9 mouse cellular contexts compared by ENCODE assay signal in the genomic region with DNA sequence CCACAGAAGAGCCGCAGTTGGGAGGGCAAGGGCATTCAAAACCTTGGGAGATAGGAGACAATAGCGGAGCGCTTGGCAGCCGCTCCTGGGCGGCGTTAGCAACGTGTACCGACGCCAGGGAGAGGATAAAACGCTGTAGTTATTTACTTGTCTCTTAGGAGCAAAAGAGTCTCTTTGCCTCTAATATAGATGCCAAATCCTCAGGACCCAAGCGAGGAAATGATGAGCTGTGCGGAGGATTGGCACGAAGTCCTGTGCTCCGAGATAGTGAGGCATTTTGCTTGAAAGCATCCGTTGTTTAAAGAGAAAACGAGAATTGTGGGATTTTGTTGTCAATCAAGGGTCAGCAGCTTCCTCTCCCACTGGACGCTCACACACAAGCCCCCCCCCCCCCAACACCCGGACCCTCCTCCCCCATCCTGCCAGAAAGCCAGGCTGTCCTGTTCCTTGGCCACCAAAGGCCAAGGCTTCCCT.
DNase-seq lines count a peak whose midpoint lies in the region; ATAC-seq and TF ChIP-seq lines count a peak whose summit lies in the region.
"Had no signal": no experiment of that assay in that cellular context is flagged by ENCODE, and none has a peak within 500 bp of the region (broad histone marks: within the 10 kb centered on the region; RNA-seq: fewer than 3 reads in every experiment).

No protein-coding gene starts in this region.

- no peak for DNase-seq in lung, adult 18-20 months
- peak; percentile 24 to 26 for DNase-seq in frontal cortex, postnatal 10 days (ENCODE audit: low spot score in 2 of 2)
- peak; percentile 10 to 18 for DNase-seq in left cerebral cortex, adult 8-10 months (ENCODE audit: low spot score in 2 of 2)
- DNase-seq in right cerebral cortex, postnatal 14 days = peak; percentile 13
- DNase-seq in liver, postnatal 0 days = no peak
- no peak for DNase-seq in spleen, postnatal 36 days (ENCODE audit: low spot score in 2 of 2)
- no peak for DNase-seq in lung, postnatal 4 days

- peak overlapping the region; percentile 13; the same call in 1 of the 2 replicates for H3K4me3 ChIP-seq in lung, embryonic 15.5 days
- H3K4me3 ChIP-seq in liver, postnatal 0 days (ENCODE audit: low read depth, low read length) = no peak overlapping the region

- WGBS in lung, embryonic 15.5 days = 39% methylated on average over 17 of the region's 18 CpGs
- WGBS in liver, postnatal 0 days (ENCODE audit: insufficient replicate concordance) = 65% methylated on average over 18 of the region's 18 CpGs

- H3K27me3 ChIP-seq in lung, embryonic 15.5 days = no peaks in the 10 kb centered on the region
- no peaks in the 10 kb centered on the region for H3K27me3 ChIP-seq in liver, postnatal 0 days (ENCODE audit: insufficient read depth, low read length)

- ATAC-seq in lung, embryonic 15.5 days (ENCODE audit: borderline replicate concordance, extremely low read depth, low FRiP score, low TSS enrichment) = 0 out of 2 replicates have a peak, but pooled peaks have one; percentile 27
- ATAC-seq in liver, postnatal 0 days = no peak
- ATAC-seq: Patski had no signal

- no peaks in the 10 kb centered on the region for H3K36me3 ChIP-seq in lung, embryonic 15.5 days
- no peaks in the 10 kb centered on the region for H3K36me3 ChIP-seq in liver, postnatal 0 days (replicated peaks; ENCODE audit: insufficient read depth, low read length)

- no peaks in the 10 kb centered on the region for H3K9me3 ChIP-seq in lung, embryonic 15.5 days
- no peaks in the 10 kb centered on the region for H3K9me3 ChIP-seq in liver, postnatal 0 days (ENCODE audit: low read length)

- no peak overlapping the region for H3K9ac ChIP-seq in lung, embryonic 15.5 days
- no peak overlapping the region for H3K9ac ChIP-seq in liver, postnatal 0 days (replicated peaks)

- H3K27ac ChIP-seq in lung, embryonic 15.5 days = no peak overlapping the region
- no peak overlapping the region for H3K27ac ChIP-seq in liver, postnatal 0 days (ENCODE audit: low read depth)

- no peak for TF ChIP-seq EP300 in liver, postnatal 0 days (IDR thresholded peaks at IDR 0.05; ENCODE audit: low read depth)

- 0 out of 2 replicates have a peak, but pooled peaks cover 6% of the 10 kb centered on the region for H3K4me1 ChIP-seq in lung, embryonic 15.5 days
- H3K4me1 ChIP-seq in liver, postnatal 0 days (ENCODE audit: insufficient read depth) = peaks cover 9% of the 10 kb centered on the region

- peak overlapping the region; percentile 50 for H3K4me2 ChIP-seq in lung, embryonic 15.5 days
- no peak overlapping the region for H3K4me2 ChIP-seq in liver, postnatal 0 days (ENCODE audit: low read depth, low read length)

- TF ChIP-seq CTCF in liver, postnatal 0 days (IDR thresholded peaks at IDR 0.05; ENCODE audit: low read depth) = no peak

Comparison
In these comparisons a context has a peak if more than half of its experiments do, and no peak if none do; other contexts are left out.
1. DNase-seq: peak in frontal cortex, postnatal 10 days (2 of 2), left cerebral cortex, adult 8-10 months (2 of 2) and right cerebral cortex, postnatal 14 days (single experiment); none in lung, adult 18-20 months (0 of 2), liver, postnatal 0 days (single experiment), spleen, postnatal 36 days (0 of 2) and lung, postnatal 4 days (0 of 2).